Mouse (Mus musculus): ENCODE measurements around the gene Gpr182.

DNA sequence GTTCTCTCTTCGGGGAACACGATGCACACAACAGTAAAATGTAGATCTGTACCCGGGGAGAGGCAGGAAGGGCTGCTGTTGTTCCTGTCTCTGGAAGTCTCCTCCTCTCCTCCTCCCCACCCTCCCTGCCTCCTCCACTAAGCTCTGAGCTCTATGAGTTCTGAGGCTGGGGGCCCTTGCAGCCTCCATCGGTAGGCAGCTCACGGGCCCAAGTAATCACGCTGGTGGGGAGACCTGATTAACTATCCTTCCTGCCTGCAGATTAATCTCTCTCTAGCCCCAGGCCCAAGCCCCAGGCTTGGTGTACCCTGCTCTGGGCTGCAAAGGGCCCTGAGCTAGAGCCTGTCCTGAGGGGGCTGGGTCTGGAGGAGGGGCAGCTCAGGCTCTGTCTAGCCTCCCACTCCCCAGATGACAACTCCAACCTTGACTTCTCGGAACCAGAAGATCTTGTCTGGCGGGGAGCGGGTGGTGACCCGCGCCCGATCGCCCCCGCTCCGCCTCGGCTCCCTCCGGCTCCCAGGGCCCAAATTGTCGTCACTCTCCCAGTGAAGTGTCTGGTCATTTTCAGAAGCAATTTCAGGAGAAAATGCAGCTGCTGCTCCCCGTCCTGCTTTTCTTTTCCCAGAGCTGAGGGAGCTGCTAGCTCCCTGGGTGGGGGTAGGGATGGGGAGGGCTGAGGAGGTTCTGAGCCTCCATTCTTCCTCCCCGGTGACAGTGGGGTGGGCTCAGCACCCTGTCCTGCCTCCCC, 29.7 kb downstream of the Gpr182 start:
- TF ChIP-seq CHD2 (IDR thresholded peaks at IDR 0.05; ENCODE audit: low read length) (no peak), CTCF (IDR thresholded peaks at IDR 0.05 in 2 of 3, conservative IDR thresholded peaks at IDR 0.05 in 1 of 3; ENCODE audit: control insufficient read depth in 1 of 3, insufficient read depth in 1 of 3, low read depth in 2 of 3, low read length in 3 of 3, poor library complexity in 1 of 3, severe bottlenecking in 1 of 3) (no peak), CHD1 (IDR thresholded peaks at IDR 0.05; ENCODE audit: low read depth, low read length) (no peak), TCF12 (IDR thresholded peaks at IDR 0.05; ENCODE audit: low read depth, low read length) (no peak), ZMIZ1 (IDR thresholded peaks at IDR 0.05; ENCODE audit: low read depth, low read length) (no peak), NRF1 (IDR thresholded peaks at IDR 0.05; ENCODE audit: insufficient read depth, low read depth, low read length, poor library complexity, severe bottlenecking) (no peak), HCFC1 (IDR thresholded peaks at IDR 0.05; ENCODE audit: low read depth, low read length) (no peak), MEF2A (IDR thresholded peaks at IDR 0.05; ENCODE audit: extremely low read depth, insufficient replicate concordance, low read depth, low read length, poor library complexity, severe bottlenecking) (no peak), GATA1 (IDR thresholded peaks at IDR 0.05; ENCODE audit: low read depth, low read length) (no peak), POLR2A (IDR thresholded peaks at IDR 0.05; ENCODE audit: control insufficient read depth in 1 of 2, insufficient read depth in 1 of 2, low read depth in 1 of 2, low read length in 2 of 2, poor library complexity in 1 of 2) (no peak), BHLHE40 (IDR thresholded peaks at IDR 0.05; ENCODE audit: borderline replicate concordance, low read depth, low read length) (no peak), EP300 (IDR thresholded peaks at IDR 0.05; ENCODE audit: low read depth in 1 of 2, low read length in 2 of 2) (no peak), MXI1 (IDR thresholded peaks at IDR 0.05; ENCODE audit: low read depth, low read length) (no peak)

Measured in MEL (cell line).